Mouse (Mus musculus): ENCODE data around the gene Nrxn1. TPM values are rescaled to one million over a fixed set of nuclear protein-coding genes. Genes with fewer than 3 reads are reported as not detected.
A peak's percentile ranks its signal among the peaks of the same experiment; 100 is the strongest.

Nrxn1 gene
- polyA plus RNA-seq, 1 experiment from 2014 or later: 40.7 TPM

GRCm38 (mm10) chr17:90797659-90798288 lies 295.1 kb downstream of the Nrxn1 start:
- Histone ChIP-seq H3K9ac (replicated peaks) (no peak overlapping the region), H3K27me3 (no peaks in the 10 kb centered on the region), H3K9me3 (no peaks in the 10 kb centered on the region), H3K4me1 (no peaks in the 10 kb centered on the region; the same call in 1 of the 2 replicates), H3K36me3 (no peaks in the 10 kb centered on the region), H3K4me3 (no peak overlapping the region), H3K27ac (replicated peaks) (no peak overlapping the region), H3K4me2 (replicated peaks) (no peak overlapping the region)
- WGBS: 91% methylated on average over 2 of the region's 2 CpGs
- no peak for ATAC-seq (ENCODE audit: low FRiP score, low read depth)

GRCm38 (mm10) chr17:90796974-90797373 lies 295.9 kb downstream of the Nrxn1 start:
- Histone ChIP-seq H3K4me3 (no peak overlapping the region), H3K27ac (replicated peaks) (no peak overlapping the region), H3K4me1 (no peaks in the 10 kb centered on the region; the same call in 1 of the 2 replicates), H3K36me3 (no peaks in the 10 kb centered on the region), H3K4me2 (replicated peaks) (no peak overlapping the region), H3K27me3 (no peaks in the 10 kb centered on the region), H3K9me3 (no peaks in the 10 kb centered on the region), H3K9ac (replicated peaks) (no peak overlapping the region)
- WGBS: 73% methylated on average over 2 of the region's 2 CpGs
- no peak for ATAC-seq (ENCODE audit: low FRiP score, low read depth)

- no peak for ATAC-seq (ENCODE audit: low FRiP score, low read depth)
- 92% methylated on average over 3 of the region's 3 CpGs for WGBS
- H3K9me3 ChIP-seq: no peaks in the 10 kb centered on the region
Measured at GRCm38 (mm10) chr17:90788491-90789127, 304.3 kb downstream of the Nrxn1 start.

GRCm38 (mm10) chr17:90788040-90788439 lies 304.8 kb downstream of the Nrxn1 start:
- H3K36me3 ChIP-seq: no peaks in the 10 kb centered on the region
- H3K27ac ChIP-seq (replicated peaks): no peak overlapping the region
- no peaks in the 10 kb centered on the region for H3K9me3 ChIP-seq
- H3K4me1 ChIP-seq: no peaks in the 10 kb centered on the region
- H3K9ac ChIP-seq (replicated peaks): no peak overlapping the region
- H3K4me3 ChIP-seq: no peak overlapping the region
- ATAC-seq (ENCODE audit: low FRiP score, low read depth): peak; percentile 45; the same call in 1 of the 2 replicates
- no peaks in the 10 kb centered on the region for H3K27me3 ChIP-seq
- no peak overlapping the region for H3K4me2 ChIP-seq (replicated peaks)
- WGBS: 45% methylated on average over 1 of the region's 1 CpGs

More at GRCm38 (mm10) chr17:90788491-90789127, 304.3 kb downstream of the Nrxn1 start:
- H3K36me3 ChIP-seq: no peaks in the 10 kb centered on the region
- no peak overlapping the region for H3K9ac ChIP-seq (replicated peaks)
- no peaks in the 10 kb centered on the region for H3K4me1 ChIP-seq
- H3K27ac ChIP-seq (replicated peaks): no peak overlapping the region
- no peak overlapping the region for H3K4me2 ChIP-seq (replicated peaks)
- no peak overlapping the region for H3K4me3 ChIP-seq
- H3K27me3 ChIP-seq: no peaks in the 10 kb centered on the region

- no peaks in the 10 kb centered on the region for H3K27me3 ChIP-seq
- no peak overlapping the region for H3K4me2 ChIP-seq (replicated peaks)
- no peaks in the 10 kb centered on the region for H3K4me1 ChIP-seq
- no peak overlapping the region for H3K4me3 ChIP-seq
- no peak overlapping the region for H3K27ac ChIP-seq (replicated peaks)
- 0 out of 2 replicates have a peak, but pooled peaks have one; percentile 21 for ATAC-seq (ENCODE audit: low FRiP score, low read depth)
- H3K36me3 ChIP-seq: no peaks in the 10 kb centered on the region
- 81% methylated on average over 5 of the region's 5 CpGs for WGBS
- H3K9me3 ChIP-seq: no peaks in the 10 kb centered on the region
- no peak overlapping the region for H3K9ac ChIP-seq (replicated peaks)
Measured at GRCm38 (mm10) chr17:90787121-90787788, 305.6 kb downstream of the Nrxn1 start.

GRCm38 (mm10) chr17:90780481-90780880 lies 312.4 kb downstream of the Nrxn1 start:
- Histone ChIP-seq H3K4me1 (no peaks in the 10 kb centered on the region), H3K36me3 (no peaks in the 10 kb centered on the region), H3K27ac (replicated peaks) (no peak overlapping the region), H3K4me2 (replicated peaks) (no peak overlapping the region), H3K27me3 (no peaks in the 10 kb centered on the region), H3K9ac (replicated peaks) (no peak overlapping the region), H3K9me3 (no peaks in the 10 kb centered on the region), H3K4me3 (no peak overlapping the region)
- no peak for ATAC-seq (ENCODE audit: low FRiP score, low read depth)
- WGBS: 94% methylated on average over 1 of the region's 1 CpGs

GRCm38 (mm10) chr17:90775397-90775796 lies 317.5 kb downstream of the Nrxn1 start:
- H3K4me2 ChIP-seq (replicated peaks): no peak overlapping the region
- no peaks in the 10 kb centered on the region for H3K36me3 ChIP-seq
- no peak overlapping the region for H3K4me3 ChIP-seq
- no peaks in the 10 kb centered on the region for H3K27me3 ChIP-seq
- no peaks in the 10 kb centered on the region for H3K4me1 ChIP-seq
- ATAC-seq (ENCODE audit: low FRiP score, low read depth): no peak
- WGBS: 89% methylated on average over 3 of the region's 3 CpGs
- H3K27ac ChIP-seq (replicated peaks): no peak overlapping the region
- no peak overlapping the region for H3K9ac ChIP-seq (replicated peaks)
- H3K9me3 ChIP-seq: no peaks in the 10 kb centered on the region

GRCm38 (mm10) chr17:90773233-90773632 lies 319.6 kb downstream of the Nrxn1 start:
- no peak overlapping the region for H3K4me2 ChIP-seq (replicated peaks)
- ATAC-seq (ENCODE audit: low FRiP score, low read depth): no peak

GRCm38 (mm10) chr17:90768216-90768615 lies 324.7 kb downstream of the Nrxn1 start:
- 4% methylated on average over 1 of the region's 1 CpGs for WGBS
- Histone ChIP-seq H3K4me1 (peaks cover 8% of the 10 kb centered on the region), H3K9me3 (no peaks in the 10 kb centered on the region), H3K27ac (replicated peaks) (no peak overlapping the region), H3K27me3 (no peaks in the 10 kb centered on the region), H3K4me2 (replicated peaks) (no peak overlapping the region), H3K4me3 (no peak overlapping the region), H3K36me3 (no peaks in the 10 kb centered on the region), H3K9ac (replicated peaks) (no peak overlapping the region)
- ATAC-seq (ENCODE audit: low FRiP score, low read depth): no peak

More at GRCm38 (mm10) chr17:90773233-90773632, 319.6 kb downstream of the Nrxn1 start:
- Histone ChIP-seq H3K27ac (replicated peaks) (no peak overlapping the region), H3K9ac (replicated peaks) (no peak overlapping the region), H3K27me3 (no peaks in the 10 kb centered on the region), H3K36me3 (no peaks in the 10 kb centered on the region), H3K4me3 (no peak overlapping the region), H3K9me3 (no peaks in the 10 kb centered on the region), H3K4me1 (peaks cover 2% of the 10 kb centered on the region; the same call in 1 of the 2 replicates)
- WGBS: 82% methylated on average over 3 of the region's 3 CpGs

- Histone ChIP-seq H3K27me3 (no peaks in the 10 kb centered on the region), H3K9me3 (no peaks in the 10 kb centered on the region), H3K36me3 (no peaks in the 10 kb centered on the region), H3K4me2 (replicated peaks) (no peak overlapping the region), H3K4me1 (peaks cover 7% of the 10 kb centered on the region; the same call in 1 of the 2 replicates), H3K9ac (replicated peaks) (no peak overlapping the region), H3K4me3 (no peak overlapping the region), H3K27ac (replicated peaks) (no peak overlapping the region)
- ATAC-seq (ENCODE audit: low FRiP score, low read depth): 0 out of 2 replicates have a peak, but pooled peaks have one; percentile 30
- WGBS: 28% methylated on average over 3 of the region's 3 CpGs
Measured at GRCm38 (mm10) chr17:90727124-90727523, 365.7 kb downstream of the Nrxn1 start.

GRCm38 (mm10) chr17:90704773-90705172 lies 388.1 kb downstream of the Nrxn1 start:
- Histone ChIP-seq H3K27me3 (no peaks in the 10 kb centered on the region), H3K9me3 (no peaks in the 10 kb centered on the region), H3K36me3 (no peaks in the 10 kb centered on the region), H3K4me2 (replicated peaks) (no peak overlapping the region), H3K4me3 (no peak overlapping the region), H3K27ac (replicated peaks) (no peak overlapping the region), H3K9ac (replicated peaks) (no peak overlapping the region), H3K4me1 (no peaks in the 10 kb centered on the region)
- WGBS: 56% methylated on average over 4 of the region's 4 CpGs
- ATAC-seq (ENCODE audit: low FRiP score, low read depth): peak; percentile 81

GRCm38 (mm10) chr17:90702626-90703025 lies 390.2 kb downstream of the Nrxn1 start:
- ATAC-seq (ENCODE audit: low FRiP score, low read depth): no peak
- Histone ChIP-seq H3K27ac (replicated peaks) (no peak overlapping the region), H3K4me1 (0 out of 2 replicates have a peak, but pooled peaks cover 4% of the 10 kb centered on the region), H3K27me3 (no peaks in the 10 kb centered on the region), H3K4me3 (no peak overlapping the region), H3K9ac (replicated peaks) (no peak overlapping the region), H3K9me3 (no peaks in the 10 kb centered on the region), H3K36me3 (no peaks in the 10 kb centered on the region), H3K4me2 (replicated peaks) (no peak overlapping the region)
- WGBS: 94% methylated on average over 1 of the region's 1 CpGs

Measured in midbrain, embryonic 12.5 days (tissue).